Mouse (Mus musculus): Measurements from ENCODE around the gene Rhbdd3.

GRCm38 (mm10) chr11:5125713-5126112, 27.0 kb downstream of the Rhbdd3 start:
- TF ChIP-seq CTCF (IDR thresholded peaks at IDR 0.05; ENCODE audit: low read depth) (no peak), EP300 (IDR thresholded peaks at IDR 0.05; ENCODE audit: low read depth) (no peak)

Data from liver, postnatal 0 days (tissue).